Mouse (Mus musculus) forelimb bud, embryonic 11.5 days (tissue): Measurements from ENCODE around the gene Sfxn3.

Source experiments
- DNase-seq: peaks from one replicate; pipeline ENCODE4 v3.0.0-alpha.2; 2012; ENCODE audit warnings: low read depth, low spot score

The Sfxn3 gene

GRCm38 (mm10) chr19:45047417-45047934 is at the start of gene Sfxn3:
Sfxn3 (plus strand) TSS chr19:45047503.
- DNase-seq: peak; percentile 59

GRCm38 (mm10) chr19:44997786-44998185 is 49.5 kb upstream of the Sfxn3 start:
- no peak for DNase-seq

- no peak for DNase-seq
Observed at GRCm38 (mm10) chr19:44999647-45000046, 47.7 kb upstream of the Sfxn3 start.

GRCm38 (mm10) chr19:45002301-45002700 is 45.0 kb upstream of the Sfxn3 start:
- DNase-seq: no peak

- DNase-seq: no peak
Observed at GRCm38 (mm10) chr19:45003740-45004516, 43.4 kb upstream of the Sfxn3 start.

- no peak for DNase-seq
Observed at GRCm38 (mm10) chr19:45005444-45005843, 41.9 kb upstream of the Sfxn3 start, which contains the start of gene Twnk. Twnk (plus strand) TSS chr19:45005663.

- DNase-seq: peak; percentile 88
Observed at GRCm38 (mm10) chr19:45005957-45006712, 41.2 kb upstream of the Sfxn3 start, which contains the start of gene Mrpl43. Mrpl43 (minus strand) TSS chr19:45006442.

- DNase-seq: no peak
Observed at GRCm38 (mm10) chr19:45007021-45007420, 40.3 kb upstream of the Sfxn3 start.

GRCm38 (mm10) chr19:45007425-45008191 is 39.7 kb upstream of the Sfxn3 start:
- no peak for DNase-seq

GRCm38 (mm10) chr19:45010646-45011045 is 36.7 kb upstream of the Sfxn3 start:
- DNase-seq: no peak

GRCm38 (mm10) chr19:45012219-45012618 is 35.1 kb upstream of the Sfxn3 start:
- no peak for DNase-seq

GRCm38 (mm10) chr19:45012636-45013035 is 34.7 kb upstream of the Sfxn3 start:
- DNase-seq: peak; percentile 41

- peak; percentile 58 for DNase-seq
Observed at GRCm38 (mm10) chr19:45013581-45014225, 33.6 kb upstream of the Sfxn3 start.

GRCm38 (mm10) chr19:45014335-45014971 is 32.9 kb upstream of the Sfxn3 start, which contains the start of gene Lzts2:
Lzts2 (plus strand) TSS chr19:45014414.
- peak; percentile 31 for DNase-seq

- peak; percentile 55 for DNase-seq
Observed at GRCm38 (mm10) chr19:45014981-45015402, 32.3 kb upstream of the Sfxn3 start.

- DNase-seq: no peak
Observed at GRCm38 (mm10) chr19:45015518-45016281, 31.6 kb upstream of the Sfxn3 start.

GRCm38 (mm10) chr19:45016341-45017215 is 30.7 kb upstream of the Sfxn3 start:
- DNase-seq: peak; percentile 60

GRCm38 (mm10) chr19:45017216-45017771 is 30.0 kb upstream of the Sfxn3 start:
- DNase-seq: peak; percentile 78
